Mouse (Mus musculus): ENCODE measurements at regions not wholly inside any gene's neighbourhood (a gene's known extent, or its start where the extent isn't known, plus 50 kb on each side); places are given as distances from the start of the nearest gene placed in this dataset.
"Not testable (repeated sequence)": the region's sequence is repeated elsewhere in the genome, so short reads cannot be mapped to it uniquely, and the experiment has no call there.

DNA sequence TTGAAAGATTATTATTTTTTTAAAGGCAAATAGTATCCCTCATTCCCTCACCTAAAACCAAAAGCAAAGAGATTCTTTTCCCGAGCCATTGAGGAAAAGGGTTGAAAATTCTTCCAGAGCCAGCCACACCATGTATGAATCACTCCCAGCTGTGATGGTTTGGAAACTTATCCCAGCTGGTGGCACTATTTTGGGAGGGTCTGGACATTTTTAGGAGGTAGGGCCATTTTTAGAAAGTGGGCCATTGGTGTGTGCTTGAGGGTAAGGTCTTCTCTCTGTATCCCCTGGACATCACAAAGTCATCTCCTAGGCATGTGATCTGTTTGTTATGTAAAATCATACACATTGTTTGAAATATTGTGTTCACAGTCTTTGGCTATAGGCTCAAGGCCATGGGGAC, 252.2 kb downstream of the Diras2 start:
- no peak for DNase-seq

GRCm38 (mm10) chr13:52279281-52279969, 251.7 kb downstream of the Diras2 start:
- DNase-seq = no peak

DNA sequence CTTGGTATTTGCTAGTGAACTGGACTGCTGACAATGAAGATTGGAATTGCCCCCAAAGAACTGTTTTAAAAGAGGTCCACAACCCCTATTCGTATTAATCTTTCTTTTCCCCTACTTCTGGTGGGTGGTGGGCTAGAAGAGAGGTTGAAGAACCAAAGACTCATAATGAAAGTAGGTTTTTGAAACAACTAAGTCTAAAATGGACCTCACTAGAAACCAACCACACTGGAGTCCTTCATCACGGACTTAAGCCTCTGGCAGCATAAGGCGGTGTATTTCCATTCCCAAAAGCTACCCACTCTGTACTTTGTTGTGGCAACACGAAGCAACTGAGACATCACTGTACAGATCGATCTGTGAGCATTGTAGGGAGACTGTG, 251.1 kb downstream of the Diras2 start:
- no peak for DNase-seq

DNA sequence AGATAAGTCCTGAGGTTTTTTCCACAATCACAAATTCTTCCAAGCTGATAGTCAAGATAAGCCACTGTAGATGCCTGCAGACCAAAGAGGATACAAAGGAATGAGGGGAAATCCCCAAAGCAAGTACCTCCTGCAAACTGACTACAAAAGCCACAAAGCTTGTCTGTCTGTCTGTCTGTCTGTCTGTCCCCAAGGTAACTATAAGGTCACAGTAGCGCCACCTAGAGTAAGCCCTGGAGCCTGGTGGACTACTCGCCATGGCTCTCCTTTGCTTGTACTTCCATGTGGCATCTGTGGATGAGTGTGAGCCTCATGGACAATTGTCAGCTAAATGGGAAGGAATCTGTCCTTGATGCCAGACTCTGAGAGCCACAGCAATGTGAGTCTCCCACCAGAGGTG, 249.8 kb downstream of the Diras2 start:
- DNase-seq = no peak

GRCm38 (mm10) chr13:52282500-52282899, 248.6 kb downstream of the Diras2 start:
- no peak for DNase-seq

- DNase-seq = no peak
Observed at GRCm38 (mm10) chr13:52283456-52283855, 247.6 kb downstream of the Diras2 start.

GRCm38 (mm10) chr13:52284026-52284801, 246.9 kb downstream of the Diras2 start:
- DNase-seq = no peak

DNA sequence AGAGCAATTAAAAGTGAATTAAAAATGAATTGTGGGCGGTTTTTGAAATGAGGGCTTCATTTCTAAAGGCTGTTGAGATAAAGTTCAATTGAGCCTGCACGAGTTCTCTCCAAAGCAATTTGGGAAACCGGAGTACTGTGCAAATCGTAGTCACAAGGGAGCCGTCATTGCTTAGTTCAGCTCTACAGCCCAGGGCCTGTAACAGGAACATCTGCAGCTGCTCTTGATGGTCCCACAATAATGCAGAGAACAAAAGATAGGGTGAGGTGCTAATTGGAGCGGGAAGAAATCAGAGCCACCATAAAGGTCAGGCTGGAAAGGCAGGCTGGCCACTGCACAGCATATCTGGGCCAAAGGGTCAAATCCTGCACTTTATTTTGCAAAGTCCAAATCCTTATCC, 242.7 kb downstream of the Diras2 start:
- no peak for DNase-seq

GRCm38 (mm10) chr13:52295847-52296246, 235.2 kb downstream of the Diras2 start:
- DNase-seq = no peak

DNA sequence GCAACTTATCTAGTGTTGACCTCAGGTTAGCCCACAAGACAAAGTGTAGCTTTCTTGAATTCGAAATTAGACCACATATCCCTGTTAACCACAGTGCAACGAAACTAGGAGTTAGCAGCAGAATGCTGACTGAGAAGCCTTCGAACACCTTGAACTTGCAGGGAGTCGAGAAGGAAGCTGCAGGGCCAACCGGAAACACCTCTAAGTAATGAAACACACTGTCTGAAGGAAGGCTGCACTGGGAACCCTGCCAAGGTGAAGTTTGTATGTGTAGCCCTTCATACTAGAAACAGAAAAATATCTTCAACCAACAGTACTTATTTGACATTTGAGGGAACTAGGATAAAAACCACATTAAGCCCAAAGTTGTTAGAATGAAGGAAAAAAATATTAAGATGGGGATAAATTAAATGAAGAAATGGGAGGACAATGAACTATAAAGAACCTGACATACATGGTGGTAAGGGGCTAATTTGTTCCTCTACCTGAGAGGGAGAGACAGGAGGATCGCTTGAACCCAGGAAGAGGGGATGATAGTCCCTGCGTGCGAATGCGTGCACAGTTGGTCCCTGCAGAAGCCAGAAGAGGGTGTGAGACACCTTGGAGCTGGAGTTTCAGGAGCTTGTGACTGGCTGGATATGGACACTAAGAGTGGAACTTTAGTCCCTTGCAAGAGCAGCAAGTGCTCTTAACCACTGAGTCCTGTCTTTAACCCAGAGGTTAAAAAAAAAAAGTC, 234.4 kb downstream of the Diras2 start:
- DNase-seq = no peak

- DNase-seq = no peak
Observed at GRCm38 (mm10) chr13:52297277-52297623, 233.8 kb downstream of the Diras2 start.

GRCm38 (mm10) chr13:52298362-52298761, 232.7 kb downstream of the Diras2 start:
- DNase-seq = no peak

DNA sequence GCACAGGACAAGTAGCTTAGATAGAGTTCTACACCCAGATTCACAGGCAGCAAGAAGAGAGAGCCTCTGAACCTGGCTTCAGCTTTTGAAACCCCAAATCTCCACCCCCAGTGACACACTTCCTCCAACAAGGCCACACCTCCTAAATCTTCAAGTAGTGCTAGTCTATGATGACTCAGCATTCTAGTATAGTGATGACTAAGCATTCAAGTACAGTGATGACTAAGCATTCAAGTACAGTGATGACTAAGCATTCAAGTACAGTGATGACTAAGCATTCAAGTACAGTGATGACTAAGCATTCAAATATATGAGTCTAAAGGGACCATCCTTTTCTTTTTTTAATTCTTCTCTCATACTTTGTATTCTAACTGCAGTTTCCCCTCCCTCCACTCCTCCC, 225.8 kb downstream of the Diras2 start:
- DNase-seq = not testable (repeated sequence)

DNA sequence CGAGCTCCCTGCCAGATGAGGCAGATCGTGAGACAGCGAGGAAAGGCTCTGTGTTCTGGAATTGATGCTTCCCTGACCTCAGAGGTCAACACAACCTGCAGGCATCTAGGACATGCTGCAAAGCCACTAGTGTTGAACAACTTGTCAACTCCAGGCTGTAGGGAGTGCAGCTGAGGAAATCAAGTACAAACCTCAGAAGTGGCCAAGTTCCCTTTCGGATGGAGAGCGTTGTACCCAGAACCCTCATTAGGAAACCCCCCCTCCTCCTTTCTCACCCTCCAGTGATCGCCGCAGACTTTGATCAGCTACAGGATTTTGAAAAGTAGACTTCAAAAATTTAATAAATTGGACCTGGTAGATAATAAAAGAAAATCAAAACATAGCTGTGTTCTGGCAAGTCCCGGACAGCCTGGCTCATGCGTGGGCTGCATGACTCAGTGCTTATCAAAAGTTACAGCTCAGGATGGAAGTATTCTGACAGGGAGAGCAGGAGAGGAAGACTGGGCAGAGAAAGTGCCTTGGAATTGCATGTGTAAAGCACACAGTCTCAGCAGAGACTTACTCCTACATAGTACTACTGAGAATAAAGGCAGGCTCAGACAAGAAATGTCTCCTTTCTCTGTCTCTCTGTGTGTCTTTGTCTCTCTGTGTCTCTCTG, 224.2 kb downstream of the Diras2 start:
- DNase-seq = no peak

- no peak for DNase-seq
Observed at GRCm38 (mm10) chr13:52310954-52311353, 220.1 kb downstream of the Diras2 start.

DNA sequence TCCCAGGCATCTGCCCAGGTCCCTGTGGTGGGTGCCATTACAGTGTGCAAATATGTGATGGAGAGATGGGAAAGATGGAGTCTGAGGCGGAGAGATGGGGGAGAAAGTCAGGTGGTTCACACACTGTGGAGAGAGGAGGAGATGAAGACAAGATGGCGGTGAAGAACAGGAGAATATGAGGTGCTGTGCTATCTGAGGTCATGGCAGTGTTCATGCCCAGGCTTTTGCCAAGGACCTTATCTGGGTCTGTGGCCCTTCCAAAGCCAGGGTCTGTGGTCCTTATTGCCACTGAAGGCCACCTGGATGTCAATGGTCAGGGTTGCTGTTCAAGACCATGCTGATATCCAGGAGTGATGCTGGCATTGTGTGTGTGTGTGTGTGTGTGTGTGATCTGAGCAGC, 212.8 kb downstream of the Diras2 start:
- no peak for DNase-seq

- DNase-seq = no peak
Observed at GRCm38 (mm10) chr13:52323691-52324090, 207.4 kb downstream of the Diras2 start.

DNA sequence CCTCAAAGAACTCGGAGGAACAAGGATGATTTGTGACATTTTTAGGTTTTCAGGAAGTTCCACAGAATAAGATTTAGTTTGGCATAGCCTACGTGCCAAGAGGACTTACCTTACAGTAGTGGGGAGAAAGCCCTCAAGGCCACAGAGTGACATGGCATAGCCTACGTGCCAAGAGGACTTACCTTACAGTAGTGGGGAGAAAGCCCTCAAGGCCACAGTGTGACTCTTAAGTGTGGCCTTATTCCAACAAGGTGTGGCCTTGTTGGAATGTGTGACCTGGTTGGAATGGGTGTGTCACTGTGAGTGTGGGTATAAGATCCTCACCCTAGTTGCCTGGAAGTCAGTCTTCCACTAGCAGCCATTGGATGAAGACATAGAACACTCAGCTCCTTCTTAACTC, 206.7 kb downstream of the Diras2 start:
- not testable (repeated sequence) for DNase-seq

- DNase-seq = not testable (repeated sequence)
Observed at GRCm38 (mm10) chr13:52325647-52326046, 205.4 kb downstream of the Diras2 start.

DNA sequence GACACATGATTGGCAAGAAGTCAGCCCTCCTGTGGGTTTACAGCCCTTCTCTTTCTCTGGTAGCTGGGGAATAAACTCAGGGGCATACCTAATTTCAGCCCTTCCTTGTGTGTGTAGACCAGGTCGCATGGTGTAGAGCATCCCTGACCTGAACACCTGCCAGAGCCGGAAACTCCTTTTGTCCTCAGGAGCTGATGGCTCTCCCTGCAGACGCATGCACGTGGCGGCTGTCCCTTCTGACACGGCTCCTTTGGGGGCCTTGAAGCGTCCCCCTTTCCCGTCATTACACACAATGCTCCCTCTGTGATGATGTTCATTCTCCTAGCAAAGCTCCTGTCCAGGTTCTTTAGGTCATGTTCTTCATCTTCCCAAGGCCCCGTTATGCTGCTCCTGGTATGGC, 203.3 kb downstream of the Diras2 start:
- DNase-seq = no peak

- no peak for DNase-seq
Observed at GRCm38 (mm10) chr13:52328766-52329165, 202.3 kb downstream of the Diras2 start.

GRCm38 (mm10) chr13:52331068-52331467, 200.0 kb downstream of the Diras2 start:
- no peak for DNase-seq

DNA sequence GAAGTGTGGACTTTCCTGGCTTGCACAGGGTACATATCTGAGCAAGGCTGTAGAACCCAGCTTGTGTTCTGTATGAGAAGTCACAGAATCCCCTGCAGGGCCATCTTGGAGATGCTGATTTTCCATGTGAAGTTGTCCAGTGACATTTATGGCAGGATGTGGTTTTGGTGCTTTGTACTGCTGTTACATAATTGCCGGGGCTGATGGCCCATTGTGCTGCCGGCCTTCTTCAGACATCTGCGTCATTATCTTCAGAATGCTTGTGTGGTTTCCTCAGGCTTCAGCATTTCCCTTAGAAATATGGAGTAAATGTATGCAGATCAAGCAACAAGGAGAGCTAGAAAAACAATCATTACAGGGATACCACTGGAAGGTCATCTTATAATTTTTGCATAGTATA, 196.1 kb downstream of the Diras2 start:
- DNase-seq = no peak

Measured in adrenal gland, adult 8-10 months (tissue).